Mouse (Mus musculus) intestine, embryonic 16.5 days (tissue): Measurements from ENCODE around the gene Olig1. TPM values are rescaled to one million over a fixed set of nuclear protein-coding genes. Genes with fewer than 3 reads are reported as not detected.
A peak's percentile ranks its signal among the peaks of the same experiment; 100 is the strongest.

Experiments
- ATAC-seq: fragments of 200-750 bp; cut with Nextera tagmentation; 2 replicates; pipeline ENCODE4 v1.8.0; 2017; ENCODE audit warnings: moderate TSS enrichment, moderate library complexity
- H3K27ac ChIP-seq: fragments of 300-500 bp; sonication (generic); 2 replicates; pipeline ENCODE4 v1.5.1; 2014; ENCODE audit warnings: mild to moderate bottlenecking, low read length
- H3K27me3 ChIP-seq: fragments of 300-500 bp; sonication (generic); replicated peaks from 2 replicates; pipeline ENCODE4 v1.6.1; 2014; ENCODE audit warnings: low read length, control low read depth, mixed read lengths; ENCODE audit not compliant: control insufficient read depth, insufficient read depth
- H3K36me3 ChIP-seq: fragments of 300-500 bp; sonication (generic); 2 replicates; pipeline ENCODE4 v1.6.1; 2014; ENCODE audit warnings: low read length, control low read depth; ENCODE audit not compliant: control insufficient read depth, insufficient read depth
- H3K4me1 ChIP-seq: fragments of 300-500 bp; sonication (generic); 2 replicates; pipeline ENCODE4 v1.6.1; 2014; ENCODE audit warnings: low read length, control low read depth, mixed read lengths; ENCODE audit not compliant: control insufficient read depth, insufficient read depth
- H3K4me2 ChIP-seq: fragments of 300-500 bp; sonication (generic); 2 replicates; pipeline ENCODE4 v1.6.1; 2014; ENCODE audit warnings: low read depth, low read length, control low read depth
- H3K4me3 ChIP-seq: fragments of 300-500 bp; sonication (generic); 2 replicates; pipeline ENCODE4 v1.5.1; 2014; ENCODE audit warnings: mild to moderate bottlenecking, low read length
- H3K9ac ChIP-seq: fragments of 300-500 bp; sonication (generic); 2 replicates; pipeline ENCODE4 v1.6.1; 2014; ENCODE audit warnings: low read depth, low read length
- H3K9me3 ChIP-seq: fragments of 300-500 bp; sonication (generic); 2 replicates; pipeline ENCODE4 v1.6.1; 2016; ENCODE audit warnings: low read length, control low read depth; ENCODE audit not compliant: control insufficient read depth
- WGBS: fragments of 180-500 bp; shearing (Covaris S2); extraction: QIAGEN DNeasy Blood & Tissue Kit; methylation state at CpG from one replicate; pipeline ENCODE4 v1.1.7; 2014; 5-methylcytosine and 5-hydroxymethylcytosine counted together
- polyA plus RNA-seq: library from polyadenylated mRNA; unstranded; fragments of >200 nt; fragmentation: Nextera tagmentation; extraction: Ambion mirVana; gene quantifications from 2 replicates; pipeline ENCODE4 v1.2.1, GENCODE M21; 2015

Gene Olig1
- polyA plus RNA-seq, 1 experiment from 2014 or later: not detected

DNA sequence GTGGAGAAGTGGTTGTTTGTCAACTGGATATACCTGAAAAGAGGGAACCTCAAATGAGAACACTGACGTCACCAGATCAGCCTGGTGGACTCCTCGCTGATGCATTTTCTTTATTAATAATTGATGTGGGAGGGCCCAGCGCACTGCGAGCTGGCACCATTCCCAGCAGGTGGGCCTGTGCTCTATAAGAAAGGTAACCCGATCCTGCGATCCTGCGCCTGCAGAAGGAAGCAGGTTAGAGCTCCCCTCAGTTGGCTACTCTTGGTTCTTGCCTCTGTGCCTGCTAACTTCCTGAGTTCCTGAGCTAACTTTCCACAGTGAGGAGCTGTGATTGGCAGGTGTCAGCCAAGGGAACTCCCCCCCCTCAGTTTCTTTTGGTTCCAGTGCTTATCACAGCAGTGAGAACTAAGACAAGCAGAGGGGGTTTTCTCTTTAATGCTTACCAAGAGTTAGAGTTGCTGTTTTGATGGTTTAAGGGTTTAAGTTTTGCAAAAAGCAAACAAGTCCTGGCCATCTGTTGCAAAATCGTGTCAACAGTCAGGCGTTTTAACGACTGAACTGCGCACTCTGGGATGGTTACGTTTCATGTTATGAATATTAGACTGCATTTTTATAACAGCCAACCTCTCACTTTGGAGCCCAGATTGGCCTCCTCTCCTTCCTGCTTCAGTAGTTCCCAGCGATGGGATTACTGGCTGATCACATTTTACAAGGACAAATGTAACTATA lies 684 bp upstream of the Olig1 start:
- H3K4me1 ChIP-seq: peaks cover 12% of the 10 kb centered on the region
- H3K4me2 ChIP-seq: peak overlapping the region; percentile 66; the same call in 1 of the 2 replicates
- H3K9ac ChIP-seq: no peak overlapping the region
- H3K27me3 ChIP-seq: peaks cover 72% of the 10 kb centered on the region
- H3K27ac ChIP-seq: no peak overlapping the region
- 9% methylated on average over 13 of the region's 13 CpGs for WGBS
- H3K4me3 ChIP-seq: peak overlapping the region; percentile 46; the same call in 1 of the 2 replicates
- no peaks in the 10 kb centered on the region for H3K9me3 ChIP-seq
- H3K36me3 ChIP-seq: no peaks in the 10 kb centered on the region
- ATAC-seq: no peak; the same call in 1 of the 2 replicates

DNA sequence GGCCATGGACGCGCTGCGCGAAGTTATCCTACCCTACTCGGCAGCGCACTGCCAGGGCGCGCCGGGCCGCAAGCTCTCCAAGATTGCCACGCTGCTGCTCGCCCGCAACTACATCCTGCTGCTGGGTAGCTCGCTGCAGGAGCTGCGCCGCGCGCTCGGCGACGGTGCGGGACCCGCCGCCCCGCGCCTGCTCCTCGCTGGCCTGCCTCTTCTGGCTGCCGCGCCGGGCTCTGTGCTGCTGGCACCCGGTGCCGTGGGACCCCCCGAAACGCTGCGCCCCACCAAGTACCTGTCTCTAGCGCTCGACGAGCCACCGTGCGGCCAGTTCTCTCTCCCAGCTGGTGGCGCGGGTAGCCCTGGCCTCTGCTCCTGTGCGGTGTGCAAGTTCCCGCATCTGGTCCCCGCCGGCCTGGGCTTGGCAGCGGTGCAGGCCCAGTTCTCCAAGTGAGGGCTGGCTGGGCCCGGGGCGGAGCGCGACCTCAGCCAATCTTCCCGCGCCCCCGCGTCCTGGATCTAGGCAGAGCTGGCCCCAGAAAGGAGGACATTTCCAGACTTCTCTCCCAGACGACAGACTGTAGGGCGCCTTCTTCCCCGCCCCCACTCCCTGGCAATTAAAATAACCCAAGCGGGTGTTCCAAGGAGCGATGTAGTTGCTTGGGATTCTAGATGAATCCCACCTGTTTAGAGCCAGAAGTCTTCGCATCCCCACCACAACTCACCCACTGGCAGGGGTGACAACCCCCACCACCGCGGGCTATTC lies 820 bp downstream of the Olig1 start:
- Histone ChIP-seq H3K4me3 (peak overlapping the region; percentile 46), H3K4me2 (peak overlapping the region; percentile 66), H3K36me3 (no peaks in the 10 kb centered on the region), H3K27me3 (peaks cover 78% of the 10 kb centered on the region), H3K9me3 (no peaks in the 10 kb centered on the region), H3K4me1 (peaks cover 12% of the 10 kb centered on the region), H3K9ac (no peak overlapping the region), H3K27ac (no peak overlapping the region)
- WGBS: under 1% methylated on average over 63 of the region's 63 CpGs
- ATAC-seq: no peak

- no peak overlapping the region for H3K9ac ChIP-seq
- ATAC-seq: no peak
- WGBS: 1% methylated on average over 29 of the region's 29 CpGs
- H3K27me3 ChIP-seq: peaks cover 75% of the 10 kb centered on the region
- no peak overlapping the region for H3K4me2 ChIP-seq
- no peaks in the 10 kb centered on the region for H3K9me3 ChIP-seq
- H3K4me3 ChIP-seq: no peak overlapping the region
- H3K4me1 ChIP-seq: peaks cover 12% of the 10 kb centered on the region
- no peak overlapping the region for H3K27ac ChIP-seq
- no peaks in the 10 kb centered on the region for H3K36me3 ChIP-seq
Measured at GRCm38 (mm10) chr16:91270982-91271549, 1.5 kb downstream of the Olig1 start.

DNA sequence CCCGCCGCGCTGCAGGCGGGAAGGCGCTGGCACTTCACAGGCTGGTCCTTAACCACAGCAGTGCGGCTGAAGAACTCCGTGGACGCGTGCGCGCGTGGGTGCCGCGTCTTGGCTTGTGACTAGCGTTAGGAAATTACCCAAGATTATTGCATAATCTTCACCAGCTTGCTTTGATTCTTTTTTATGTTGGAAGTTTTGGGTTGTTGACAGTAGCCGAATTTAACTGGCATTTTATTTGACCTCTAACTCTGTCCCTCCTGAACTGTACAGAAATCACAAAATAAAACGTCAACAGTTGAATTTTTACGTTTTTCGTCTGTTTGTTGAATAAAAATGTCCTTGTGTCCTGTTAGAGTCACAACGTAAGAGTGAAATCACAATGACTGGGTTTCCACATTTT lies 2.1 kb downstream of the Olig1 start:
- 3% methylated on average over 20 of the region's 20 CpGs for WGBS
- H3K27me3 ChIP-seq: peaks cover 75% of the 10 kb centered on the region
- H3K27ac ChIP-seq: no peak overlapping the region
- no peaks in the 10 kb centered on the region for H3K36me3 ChIP-seq
- H3K4me3 ChIP-seq: no peak overlapping the region
- ATAC-seq: no peak
- peaks cover 12% of the 10 kb centered on the region for H3K4me1 ChIP-seq
- no peaks in the 10 kb centered on the region for H3K9me3 ChIP-seq
- no peak overlapping the region for H3K4me2 ChIP-seq
- no peak overlapping the region for H3K9ac ChIP-seq

DNA sequence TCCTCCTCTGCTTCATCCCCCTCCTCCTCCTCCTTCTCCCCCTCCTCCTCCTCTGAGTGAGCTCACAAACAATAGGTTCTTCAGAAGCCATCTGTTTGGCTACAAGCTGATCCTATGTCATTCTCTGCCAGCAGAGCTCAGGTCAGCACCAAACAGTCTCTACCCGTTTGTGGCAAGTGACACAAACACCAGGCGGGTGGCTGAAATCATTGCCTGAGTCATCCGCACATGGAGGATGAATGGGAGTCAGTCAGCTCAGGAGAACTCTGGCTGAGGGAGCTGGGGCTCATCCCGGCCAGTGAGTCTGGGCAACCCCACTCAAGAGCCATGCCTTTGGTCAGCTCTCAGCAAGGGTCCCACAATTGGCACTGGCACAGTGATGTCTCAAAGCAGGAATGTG lies 10.9 kb downstream of the Olig1 start:
- no peaks in the 10 kb centered on the region for H3K36me3 ChIP-seq
- 57% methylated on average over 4 of the region's 4 CpGs for WGBS
- H3K27me3 ChIP-seq: peaks cover 11% of the 10 kb centered on the region
- no peaks in the 10 kb centered on the region for H3K4me1 ChIP-seq
- no peak overlapping the region for H3K4me3 ChIP-seq
- H3K9me3 ChIP-seq: no peaks in the 10 kb centered on the region
- no peak overlapping the region for H3K4me2 ChIP-seq
- no peak overlapping the region for H3K9ac ChIP-seq
- ATAC-seq: no peak
- no peak overlapping the region for H3K27ac ChIP-seq

- Histone ChIP-seq H3K27me3 (no peaks in the 10 kb centered on the region), H3K27ac (no peak overlapping the region), H3K4me3 (no peak overlapping the region), H3K9me3 (no peaks in the 10 kb centered on the region), H3K9ac (no peak overlapping the region), H3K4me2 (no peak overlapping the region), H3K36me3 (no peaks in the 10 kb centered on the region), H3K4me1 (no peaks in the 10 kb centered on the region)
- WGBS: 78% methylated on average over 7 of the region's 7 CpGs
- no peak for ATAC-seq
Measured at GRCm38 (mm10) chr16:91292080-91292479, 22.5 kb downstream of the Olig1 start.

- WGBS: 82% methylated on average over 11 of the region's 11 CpGs
Measured at GRCm38 (mm10) chr16:91292719-91293333, 23.3 kb downstream of the Olig1 start.

GRCm38 (mm10) chr16:91297726-91298125 lies 28.2 kb downstream of the Olig1 start:
- Histone ChIP-seq H3K36me3 (no peaks in the 10 kb centered on the region), H3K9me3 (no peaks in the 10 kb centered on the region), H3K4me1 (no peaks in the 10 kb centered on the region), H3K9ac (no peak overlapping the region), H3K4me2 (no peak overlapping the region), H3K27ac (no peak overlapping the region), H3K27me3 (no peaks in the 10 kb centered on the region; the same call in 1 of the 2 replicates), H3K4me3 (no peak overlapping the region)
- WGBS: 21% methylated on average over 4 of the region's 4 CpGs
- ATAC-seq: no peak

More at GRCm38 (mm10) chr16:91292719-91293333, 23.3 kb downstream of the Olig1 start:
- no peak overlapping the region for H3K9ac ChIP-seq
- ATAC-seq: no peak
- H3K4me3 ChIP-seq: no peak overlapping the region
- H3K4me2 ChIP-seq: no peak overlapping the region
- no peak overlapping the region for H3K27ac ChIP-seq
- no peaks in the 10 kb centered on the region for H3K9me3 ChIP-seq
- no peaks in the 10 kb centered on the region for H3K36me3 ChIP-seq
- H3K4me1 ChIP-seq: no peaks in the 10 kb centered on the region
- H3K27me3 ChIP-seq: no peaks in the 10 kb centered on the region

- H3K27me3 ChIP-seq: peaks cover 2% of the 10 kb centered on the region; the same call in 1 of the 2 replicates
- no peak overlapping the region for H3K27ac ChIP-seq
- H3K36me3 ChIP-seq: no peaks in the 10 kb centered on the region
- no peak overlapping the region for H3K4me3 ChIP-seq
- 88% methylated on average over 7 of the region's 7 CpGs for WGBS
- no peaks in the 10 kb centered on the region for H3K9me3 ChIP-seq
- ATAC-seq: no peak
- H3K4me2 ChIP-seq: no peak overlapping the region
- H3K9ac ChIP-seq: no peak overlapping the region
- H3K4me1 ChIP-seq: no peaks in the 10 kb centered on the region
Measured at GRCm38 (mm10) chr16:91299412-91299811, 29.8 kb downstream of the Olig1 start.
